Mouse (Mus musculus) skeletal muscle tissue, postnatal 0 days (tissue): ENCODE data around the gene Slc45a1. TPM values are rescaled to one million over a fixed set of nuclear protein-coding genes. Genes with fewer than 3 reads are reported as not detected.

Source experiments
- polyA plus RNA-seq: library from polyadenylated mRNA; unstranded; fragments of >200 nt; fragmentation: Nextera tagmentation; extraction: Ambion mirVana; gene quantifications from 2 replicates; pipeline ENCODE4 v1.2.1, GENCODE M21; 2015

Slc45a1 gene
- not detected in 2 replicates for polyA plus RNA-seq

GRCm38 (mm10) chr4:150651390-150652277 lies at the start of gene Slc45a1:
Gene Slc45a1, minus strand, starts transcription at chr4:150652174.

Other genes with a start within 250 kb of the Slc45a1 start
- 12.5 and 16.0 TPM in 2 replicates for gene Errfi1, start 201.7 kb upstream of the Slc45a1 start, polyA plus RNA-seq